Mouse (Mus musculus) hindbrain, embryonic 13.5 days (tissue): ENCODE measurements around the gene Chd1l. TPM values are rescaled to one million over a fixed set of nuclear protein-coding genes. Genes with fewer than 3 reads are reported as not detected.
A peak's percentile ranks its signal among the peaks of the same experiment; 100 is the strongest.

Experiments
- ATAC-seq: fragments of 200-750 bp; cut with Nextera tagmentation; 2 replicates; pipeline ENCODE4 v1.8.0; 2017; ENCODE audit warnings: moderate TSS enrichment; ENCODE audit not compliant: low FRiP score
- H3K27ac ChIP-seq: fragments of 300-500 bp; sonication (generic); 2 replicates; pipeline ENCODE4 v1.5.1; 2015; ENCODE audit warnings: inconsistent platforms, mild to moderate bottlenecking, moderate library complexity
- H3K27me3 ChIP-seq: fragments of 300-500 bp; sonication (generic); 2 replicates; pipeline ENCODE4 v1.6.1; 2015; ENCODE audit warnings: mild to moderate bottlenecking, inconsistent platforms
- H3K36me3 ChIP-seq: fragments of 300-500 bp; sonication (generic); 2 replicates; pipeline ENCODE4 v1.6.1; 2015; ENCODE audit warnings: mild to moderate bottlenecking, inconsistent platforms
- H3K4me1 ChIP-seq: fragments of 300-500 bp; sonication (generic); replicated peaks from 2 replicates; pipeline ENCODE4 v1.6.1; 2015; ENCODE audit warnings: inconsistent platforms
- H3K4me2 ChIP-seq: fragments of 300-500 bp; sonication (generic); 2 replicates; pipeline ENCODE4 v1.6.1; 2015; ENCODE audit warnings: inconsistent platforms, mild to moderate bottlenecking, moderate library complexity
- H3K4me3 ChIP-seq: fragments of 300-500 bp; sonication (generic); 2 replicates; pipeline ENCODE4 v1.5.1; 2015; ENCODE audit warnings: mild to moderate bottlenecking, inconsistent platforms
- H3K9ac ChIP-seq: fragments of 300-500 bp; sonication (generic); 2 replicates; pipeline ENCODE4 v1.6.1; 2015; ENCODE audit warnings: mild to moderate bottlenecking, inconsistent platforms
- H3K9me3 ChIP-seq: fragments of 300-500 bp; sonication (generic); 2 replicates; pipeline ENCODE4 v1.6.1; 2016; ENCODE audit warnings: inconsistent platforms
- WGBS: fragments of 180-500 bp; shearing (Covaris S2); methylation state at CpG from one replicate; pipeline ENCODE4 v1.1.7; 2015; 5-methylcytosine and 5-hydroxymethylcytosine counted together
- polyA plus RNA-seq: library from polyadenylated mRNA; unstranded; fragments of >200 nt; fragmentation: Nextera tagmentation; extraction: Ambion mirVana; gene quantifications from 2 replicates; pipeline ENCODE4 v1.2.1, GENCODE M21; 2015

Gene Chd1l
- polyA plus RNA-seq: 6.8 and 7.2 TPM in 2 replicates

GRCm38 (mm10) chr3:97609845-97610410 lies at the start of gene Chd1l:
Gene Chd1l (minus strand): TSS chr3:97610203.
- H3K27ac ChIP-seq: peak within 1 kb of the TSS; percentile 88
- peak within 1 kb of the TSS; percentile 81 for H3K9ac ChIP-seq
- H3K9me3 ChIP-seq: no peaks in the 10 kb centered on the region
- H3K27me3 ChIP-seq: no peaks in the 10 kb centered on the region
- peaks cover 6% of the 10 kb centered on the region for H3K4me1 ChIP-seq
- peak within 1 kb of the TSS; percentile 76 for H3K4me3 ChIP-seq
- peak within 1 kb of the TSS; percentile 56 for H3K4me2 ChIP-seq
- WGBS: under 1% methylated on average over 52 of the region's 56 CpGs
- no peaks in the 10 kb centered on the region for H3K36me3 ChIP-seq
- ATAC-seq: peak; percentile 96

GRCm38 (mm10) chr3:97659746-97660145 lies 49.7 kb upstream of the Chd1l start:
- no peaks in the 10 kb centered on the region for H3K27me3 ChIP-seq
- peaks cover 25% of the 10 kb centered on the region for H3K36me3 ChIP-seq
- 0 out of 2 replicates have a peak overlapping the region, but pooled peaks have one; percentile 84 for H3K4me3 ChIP-seq
- 76% methylated on average over 7 of the region's 7 CpGs for WGBS
- H3K4me2 ChIP-seq: peak overlapping the region; percentile 81
- H3K27ac ChIP-seq: no peak overlapping the region
- H3K4me1 ChIP-seq: peaks cover 14% of the 10 kb centered on the region
- no peak for ATAC-seq
- no peaks in the 10 kb centered on the region for H3K9me3 ChIP-seq
- no peak overlapping the region for H3K9ac ChIP-seq

- H3K27me3 ChIP-seq: no peaks in the 10 kb centered on the region
- H3K4me3 ChIP-seq: peak overlapping the region; percentile 84
- H3K36me3 ChIP-seq: peaks cover 14% of the 10 kb centered on the region
- peak overlapping the region; percentile 56 for H3K27ac ChIP-seq
- WGBS: 1% methylated on average over 47 of the region's 50 CpGs
- peaks cover 14% of the 10 kb centered on the region for H3K4me1 ChIP-seq
- H3K9me3 ChIP-seq: no peaks in the 10 kb centered on the region
- peak overlapping the region; percentile 83 for H3K9ac ChIP-seq
- ATAC-seq: peak; percentile 80; the same call in 1 of the 2 replicates
- peak overlapping the region; percentile 81 for H3K4me2 ChIP-seq
Measured at GRCm38 (mm10) chr3:97658426-97659193, 48.6 kb upstream of the Chd1l start.

GRCm38 (mm10) chr3:97657655-97658411 lies 47.8 kb upstream of the Chd1l start, which contains the start of gene Prkab2:
Gene Prkab2 (plus strand): TSS chr3:97658193.
- WGBS: 3% methylated on average over 46 of the region's 51 CpGs
- no peaks in the 10 kb centered on the region for H3K27me3 ChIP-seq
- H3K4me2 ChIP-seq: peak within 1 kb of the TSS; percentile 81
- ATAC-seq: peak; percentile 95
- H3K9me3 ChIP-seq: no peaks in the 10 kb centered on the region
- peak within 1 kb of the TSS; percentile 83 for H3K9ac ChIP-seq
- peak within 1 kb of the TSS; percentile 84 for H3K4me3 ChIP-seq
- peaks cover 8% of the 10 kb centered on the region for H3K36me3 ChIP-seq
- peak within 1 kb of the TSS; percentile 56 for H3K27ac ChIP-seq
- peaks cover 14% of the 10 kb centered on the region for H3K4me1 ChIP-seq

GRCm38 (mm10) chr3:97654901-97655300 lies 44.9 kb upstream of the Chd1l start:
- WGBS: 86% methylated on average over 8 of the region's 8 CpGs
- ATAC-seq: no peak

GRCm38 (mm10) chr3:97653781-97654180 lies 43.8 kb upstream of the Chd1l start:
- no peak overlapping the region for H3K9ac ChIP-seq
- H3K27ac ChIP-seq: no peak overlapping the region
- H3K4me1 ChIP-seq: peaks cover 4% of the 10 kb centered on the region
- ATAC-seq: no peak
- no peak overlapping the region for H3K4me2 ChIP-seq
- no peaks in the 10 kb centered on the region for H3K36me3 ChIP-seq
- 94% methylated on average over 5 of the region's 5 CpGs for WGBS
- H3K4me3 ChIP-seq: no peak overlapping the region
- no peaks in the 10 kb centered on the region for H3K9me3 ChIP-seq
- H3K27me3 ChIP-seq: no peaks in the 10 kb centered on the region

More at GRCm38 (mm10) chr3:97654901-97655300, 44.9 kb upstream of the Chd1l start:
- Histone ChIP-seq H3K4me3 (no peak overlapping the region), H3K27ac (no peak overlapping the region), H3K4me2 (no peak overlapping the region), H3K27me3 (no peaks in the 10 kb centered on the region), H3K9ac (no peak overlapping the region), H3K36me3 (no peaks in the 10 kb centered on the region), H3K4me1 (peaks cover 13% of the 10 kb centered on the region), H3K9me3 (no peaks in the 10 kb centered on the region)

- Histone ChIP-seq H3K9ac (no peak overlapping the region), H3K4me3 (no peak overlapping the region), H3K4me2 (no peak overlapping the region), H3K4me1 (no peaks in the 10 kb centered on the region), H3K27ac (no peak overlapping the region), H3K27me3 (no peaks in the 10 kb centered on the region), H3K36me3 (no peaks in the 10 kb centered on the region), H3K9me3 (no peaks in the 10 kb centered on the region)
- no peak for ATAC-seq
- WGBS: 82% methylated on average over 10 of the region's 10 CpGs
Measured at GRCm38 (mm10) chr3:97651604-97652003, 41.6 kb upstream of the Chd1l start.

- WGBS: 81% methylated on average over 6 of the region's 6 CpGs
- H3K36me3 ChIP-seq: no peaks in the 10 kb centered on the region
- no peak overlapping the region for H3K27ac ChIP-seq
- no peak overlapping the region for H3K4me2 ChIP-seq
- no peak overlapping the region for H3K9ac ChIP-seq
- no peaks in the 10 kb centered on the region for H3K4me1 ChIP-seq
- H3K27me3 ChIP-seq: no peaks in the 10 kb centered on the region
- H3K9me3 ChIP-seq: no peaks in the 10 kb centered on the region
- no peak overlapping the region for H3K4me3 ChIP-seq
- no peak for ATAC-seq
Measured at GRCm38 (mm10) chr3:97649469-97649868, 39.5 kb upstream of the Chd1l start.

GRCm38 (mm10) chr3:97649022-97649421 lies 39.0 kb upstream of the Chd1l start:
- WGBS: 85% methylated on average over 3 of the region's 3 CpGs
- Histone ChIP-seq H3K27me3 (no peaks in the 10 kb centered on the region), H3K9ac (no peak overlapping the region), H3K36me3 (no peaks in the 10 kb centered on the region), H3K27ac (no peak overlapping the region), H3K4me2 (no peak overlapping the region), H3K4me1 (no peaks in the 10 kb centered on the region), H3K9me3 (no peaks in the 10 kb centered on the region), H3K4me3 (no peak overlapping the region)
- no peak for ATAC-seq

- 44% methylated on average over 1 of the region's 1 CpGs for WGBS
- Histone ChIP-seq H3K4me3 (no peak overlapping the region), H3K4me2 (no peak overlapping the region), H3K9me3 (no peaks in the 10 kb centered on the region), H3K36me3 (no peaks in the 10 kb centered on the region), H3K27me3 (no peaks in the 10 kb centered on the region), H3K27ac (no peak overlapping the region), H3K9ac (no peak overlapping the region), H3K4me1 (no peaks in the 10 kb centered on the region)
- ATAC-seq: no peak
Measured at GRCm38 (mm10) chr3:97648518-97648917, 38.5 kb upstream of the Chd1l start.

- Histone ChIP-seq H3K27ac (no peak overlapping the region), H3K36me3 (no peaks in the 10 kb centered on the region), H3K4me1 (peaks cover 3% of the 10 kb centered on the region; the same call in 1 of the 2 replicates), H3K4me2 (no peak overlapping the region), H3K9ac (no peak overlapping the region), H3K27me3 (no peaks in the 10 kb centered on the region), H3K4me3 (no peak overlapping the region), H3K9me3 (no peaks in the 10 kb centered on the region)
- ATAC-seq: no peak
- 87% methylated on average over 9 of the region's 9 CpGs for WGBS
Measured at GRCm38 (mm10) chr3:97642001-97642400, 32.0 kb upstream of the Chd1l start.

- 93% methylated on average over 4 of the region's 4 CpGs for WGBS
- Histone ChIP-seq H3K9ac (no peak overlapping the region), H3K27me3 (no peaks in the 10 kb centered on the region), H3K4me1 (peaks cover 3% of the 10 kb centered on the region; the same call in 1 of the 2 replicates), H3K36me3 (no peaks in the 10 kb centered on the region), H3K4me3 (no peak overlapping the region), H3K9me3 (no peaks in the 10 kb centered on the region), H3K4me2 (no peak overlapping the region), H3K27ac (no peak overlapping the region)
- no peak for ATAC-seq
Measured at GRCm38 (mm10) chr3:97641396-97641795, 31.4 kb upstream of the Chd1l start.
